Mouse (Mus musculus): ENCODE results near the gene Shroom3. TPM values are rescaled to one million over a fixed set of nuclear protein-coding genes. Genes with fewer than 3 reads are reported as not detected.

Shroom3 gene
- polyA plus RNA-seq, 1 experiment, result 0.38 TPM

DNA sequence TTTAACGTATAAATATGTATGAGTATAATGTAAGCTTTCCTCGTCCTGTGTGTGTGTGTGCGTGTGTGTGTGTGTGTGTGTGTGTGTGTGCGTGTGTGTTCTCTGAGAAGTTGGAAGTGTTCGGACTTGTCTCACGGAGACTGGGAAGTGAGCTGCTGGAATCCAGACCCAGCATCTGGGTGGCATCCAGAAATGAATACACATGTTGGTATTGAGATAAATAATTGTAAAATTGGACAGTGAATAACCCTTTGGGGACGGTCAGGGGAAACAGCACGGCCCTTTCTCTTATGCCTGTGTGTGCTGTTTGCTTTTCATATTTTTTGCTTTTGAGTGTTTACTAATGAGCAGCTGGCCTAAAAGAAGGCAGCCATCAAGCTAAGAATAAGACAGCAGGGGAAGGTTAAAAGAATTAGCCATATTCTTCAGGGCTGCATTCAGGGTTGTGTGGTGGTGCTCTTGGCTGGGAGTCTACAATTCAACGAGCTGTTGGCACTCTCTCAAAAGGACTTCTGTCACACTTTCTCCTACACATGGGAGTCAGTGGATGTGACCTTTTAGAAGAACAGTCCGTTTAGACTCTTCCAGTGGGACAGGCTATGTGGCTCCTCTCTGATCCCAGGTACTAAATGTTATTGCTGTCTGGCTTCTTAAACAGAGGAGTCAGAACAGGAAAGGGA, 11.2 kb downstream of the Shroom3 start:
- no peak overlapping the region for H3K4me3 ChIP-seq (replicated peaks)
- TF ChIP-seq FLI1 (IDR thresholded peaks at IDR 0.05; ENCODE audit: low read length) (no peak), GATA1 (IDR thresholded peaks at IDR 0.05; ENCODE audit: borderline replicate concordance, low read length) (no peak)
- peaks cover 3% of the 10 kb centered on the region for H3K27me3 ChIP-seq (replicated peaks)
- H3K9me3 ChIP-seq, result peaks cover 8% of the 10 kb centered on the region
- H3K4me1 ChIP-seq, result no peaks in the 10 kb centered on the region
- H3K36me3 ChIP-seq (replicated peaks; ENCODE audit: low read length), result no peaks in the 10 kb centered on the region

DNA sequence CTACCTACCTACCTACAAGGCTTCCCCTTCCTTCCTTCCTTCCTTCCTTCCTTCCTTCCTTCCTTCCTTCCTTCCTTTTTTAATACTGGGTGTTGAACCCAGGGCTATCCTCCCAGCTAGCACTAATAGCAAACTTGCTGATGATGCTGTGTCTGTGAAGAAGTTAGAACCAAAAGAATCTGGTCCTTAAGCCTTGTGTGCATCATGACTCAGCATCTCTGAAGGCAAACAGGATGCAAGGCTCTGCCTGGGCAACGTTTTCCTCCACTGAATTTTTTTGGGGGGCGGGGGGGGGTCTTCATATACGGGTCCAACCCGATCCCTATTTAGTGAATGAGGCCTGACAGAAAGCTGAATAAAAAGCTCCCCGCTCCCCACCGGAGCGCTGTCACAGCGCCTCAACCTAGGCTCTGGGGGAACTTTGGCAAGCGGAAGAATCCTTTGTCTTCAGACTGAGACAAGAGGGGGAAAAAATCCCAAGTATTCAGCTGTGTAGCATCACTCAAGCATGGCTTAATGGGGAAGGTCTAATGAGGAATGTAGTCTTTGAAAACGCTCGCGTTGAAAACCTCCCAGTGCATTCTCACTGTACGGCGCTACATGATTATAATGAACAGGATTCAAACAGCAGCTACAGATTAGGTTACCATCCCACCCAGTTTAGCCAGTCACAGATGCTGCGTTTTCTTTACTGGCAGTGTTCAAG, 15.0 kb downstream of the Shroom3 start:
- TF ChIP-seq FLI1 (IDR thresholded peaks at IDR 0.05; ENCODE audit: low read length) (no peak), GATA1 (IDR thresholded peaks at IDR 0.05; ENCODE audit: borderline replicate concordance, low read length) (no peak)
- Histone ChIP-seq H3K27me3 (replicated peaks) (peaks cover 6% of the 10 kb centered on the region), H3K4me1 (no peaks in the 10 kb centered on the region), H3K4me3 (replicated peaks) (no peak overlapping the region), H3K36me3 (replicated peaks; ENCODE audit: low read length) (no peaks in the 10 kb centered on the region), H3K9me3 (peaks cover 5% of the 10 kb centered on the region)

DNA sequence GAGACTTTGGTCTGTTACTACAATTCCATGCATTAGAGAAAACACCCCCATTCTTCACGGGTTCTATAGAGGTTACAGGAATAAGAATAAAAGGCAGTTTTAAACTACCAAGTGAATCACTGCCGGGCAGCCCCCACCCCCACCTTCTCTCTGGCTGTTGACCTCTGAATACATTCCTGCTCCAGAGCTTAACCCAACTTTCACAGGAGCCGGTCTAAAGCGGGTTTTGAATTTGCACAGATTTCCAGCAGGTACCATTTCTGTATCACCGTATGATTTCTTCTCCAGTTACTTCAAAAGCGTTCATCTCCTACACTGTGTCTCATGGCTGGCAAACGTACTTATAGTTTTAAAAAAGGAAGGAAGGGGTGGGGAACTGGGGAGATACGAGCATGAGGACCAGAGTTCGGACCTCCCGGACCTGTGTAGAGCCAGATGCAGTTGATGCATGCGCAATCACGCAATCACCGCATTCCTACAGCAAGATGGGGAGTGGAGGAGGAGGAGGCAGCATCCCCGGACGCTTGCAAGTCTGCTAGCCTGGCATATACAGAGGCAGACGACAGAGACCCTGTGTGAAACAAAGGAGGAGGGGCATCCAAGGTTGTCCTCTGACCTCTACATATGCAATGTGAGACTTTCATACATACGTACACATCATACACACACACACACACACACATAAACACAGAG, 15.7 kb downstream of the Shroom3 start:
- no peaks in the 10 kb centered on the region for H3K36me3 ChIP-seq (replicated peaks; ENCODE audit: low read length)
- no peak overlapping the region for H3K4me3 ChIP-seq (replicated peaks)
- 0 out of 2 replicates have a peak, but pooled peaks cover under 1% of the 10 kb centered on the region for H3K9me3 ChIP-seq
- TF ChIP-seq GATA1 (IDR thresholded peaks at IDR 0.05; ENCODE audit: borderline replicate concordance, low read length) (no peak), FLI1 (IDR thresholded peaks at IDR 0.05; ENCODE audit: low read length) (no peak)
- H3K27me3 ChIP-seq (replicated peaks), result peaks cover 6% of the 10 kb centered on the region
- H3K4me1 ChIP-seq, result no peaks in the 10 kb centered on the region

DNA sequence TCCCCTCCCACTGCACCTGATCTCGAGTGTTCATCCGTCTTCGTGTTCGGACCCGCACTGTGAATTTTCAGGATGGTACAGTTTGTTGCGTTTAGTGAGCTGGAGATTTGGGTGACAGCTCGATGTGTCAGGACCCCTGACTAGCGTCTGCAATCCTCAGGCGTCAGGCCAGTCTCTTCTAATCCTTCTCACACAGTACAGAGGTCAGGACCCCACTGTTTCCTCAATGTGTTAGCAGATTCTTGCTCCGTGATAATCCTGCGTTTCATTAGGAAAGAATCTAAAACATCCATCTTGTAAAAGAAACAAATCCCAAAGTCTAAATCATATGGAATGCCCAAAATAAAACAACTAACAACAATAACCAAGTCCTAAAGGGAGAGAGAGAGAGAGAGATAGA, 18.5 kb downstream of the Shroom3 start:
- no peak overlapping the region for H3K4me3 ChIP-seq (replicated peaks)
- peaks cover 6% of the 10 kb centered on the region for H3K27me3 ChIP-seq (replicated peaks)
- TF ChIP-seq GATA1 (IDR thresholded peaks at IDR 0.05; ENCODE audit: borderline replicate concordance, low read length) (no peak), FLI1 (IDR thresholded peaks at IDR 0.05; ENCODE audit: low read length) (no peak)
- H3K4me1 ChIP-seq, result no peaks in the 10 kb centered on the region
- H3K36me3 ChIP-seq (replicated peaks; ENCODE audit: low read length), result no peaks in the 10 kb centered on the region
- peaks cover 4% of the 10 kb centered on the region; the same call in 1 of the 2 replicates for H3K9me3 ChIP-seq

DNA sequence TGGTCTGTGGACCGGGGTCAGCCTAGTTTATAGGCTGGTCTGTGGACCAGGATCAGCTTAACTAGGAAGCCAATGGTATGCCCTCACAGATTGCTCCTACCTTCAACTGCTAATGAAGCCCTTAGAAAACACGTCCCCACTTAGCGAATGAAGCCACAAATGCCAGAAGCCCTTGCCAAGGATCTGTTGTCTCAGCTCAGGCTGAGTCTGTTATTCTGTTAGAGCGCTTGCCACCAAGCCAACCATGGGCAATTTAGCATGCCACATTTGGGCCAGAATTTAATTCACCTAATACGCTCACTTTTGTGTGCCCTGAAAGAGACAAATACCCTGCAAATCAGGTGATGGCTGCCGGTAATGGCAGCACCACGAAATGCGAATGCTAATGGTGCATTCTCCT, 20.4 kb downstream of the Shroom3 start:
- Histone ChIP-seq H3K36me3 (replicated peaks; ENCODE audit: low read length) (no peaks in the 10 kb centered on the region), H3K9me3 (peaks cover 4% of the 10 kb centered on the region; the same call in 1 of the 2 replicates), H3K4me1 (no peaks in the 10 kb centered on the region), H3K27me3 (replicated peaks) (peaks cover 6% of the 10 kb centered on the region), H3K4me3 (replicated peaks) (no peak overlapping the region)
- TF ChIP-seq GATA1 (IDR thresholded peaks at IDR 0.05; ENCODE audit: borderline replicate concordance, low read length) (no peak), FLI1 (IDR thresholded peaks at IDR 0.05; ENCODE audit: low read length) (no peak)

DNA sequence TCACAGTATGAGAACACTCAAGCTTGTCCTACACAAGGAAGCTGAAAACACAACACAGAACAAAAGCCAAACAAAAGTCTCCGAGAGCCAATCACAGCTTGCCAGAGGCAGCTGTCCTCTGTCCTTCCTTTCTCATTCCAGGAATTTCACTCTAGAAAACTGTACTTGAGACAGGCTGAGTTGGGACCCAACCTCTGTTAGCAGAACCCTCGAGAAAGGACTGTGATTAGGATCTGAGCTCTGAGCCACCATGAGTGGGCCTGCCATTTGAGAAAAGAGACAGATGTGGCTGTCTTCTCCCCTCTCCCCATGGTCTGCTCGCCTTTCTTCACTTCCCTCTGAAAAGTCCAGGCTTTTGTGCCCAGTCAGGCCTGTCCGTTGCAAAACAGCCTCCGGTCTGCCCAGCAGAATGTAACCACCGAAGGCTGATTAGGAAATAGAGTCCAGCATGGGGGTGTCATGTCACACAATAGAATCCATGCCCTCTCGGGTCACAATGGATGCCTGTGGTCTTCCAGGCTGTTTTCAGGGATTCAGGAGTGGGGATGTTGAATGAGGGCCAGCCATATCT, 24.8 kb downstream of the Shroom3 start:
- no peaks in the 10 kb centered on the region for H3K4me1 ChIP-seq
- H3K27me3 ChIP-seq (replicated peaks), result no peaks in the 10 kb centered on the region
- no peaks in the 10 kb centered on the region for H3K36me3 ChIP-seq (replicated peaks; ENCODE audit: low read length)
- peaks cover 4% of the 10 kb centered on the region; the same call in 1 of the 2 replicates for H3K9me3 ChIP-seq
- TF ChIP-seq FLI1 (IDR thresholded peaks at IDR 0.05; ENCODE audit: low read length) (no peak), GATA1 (IDR thresholded peaks at IDR 0.05; ENCODE audit: borderline replicate concordance, low read length) (no peak)
- no peak overlapping the region for H3K4me3 ChIP-seq (replicated peaks)

DNA sequence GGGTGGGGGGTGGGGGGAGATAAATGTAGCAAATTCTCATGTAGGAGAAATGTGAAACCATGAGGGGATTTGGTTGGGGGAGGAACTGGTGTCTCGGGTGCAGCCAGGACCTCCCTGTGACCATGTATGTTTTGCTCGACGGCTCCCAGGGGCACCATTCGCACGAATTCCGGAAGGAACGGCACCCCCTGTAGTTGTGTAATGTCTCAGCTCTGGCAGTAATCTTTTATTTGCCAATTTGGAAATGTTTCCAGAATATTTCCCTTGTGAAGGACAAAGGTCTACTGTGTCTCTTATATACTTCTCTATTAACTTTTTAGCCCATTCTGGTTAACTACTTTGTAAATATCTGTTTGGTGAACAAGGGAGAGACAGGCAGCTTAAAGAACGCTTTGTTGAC, 27.5 kb downstream of the Shroom3 start:
- TF ChIP-seq FLI1 (IDR thresholded peaks at IDR 0.05; ENCODE audit: low read length), result no peak
- no peak for TF ChIP-seq GATA1 (IDR thresholded peaks at IDR 0.05; ENCODE audit: borderline replicate concordance, low read length)
- H3K36me3 ChIP-seq (replicated peaks; ENCODE audit: low read length), result no peaks in the 10 kb centered on the region

DNA sequence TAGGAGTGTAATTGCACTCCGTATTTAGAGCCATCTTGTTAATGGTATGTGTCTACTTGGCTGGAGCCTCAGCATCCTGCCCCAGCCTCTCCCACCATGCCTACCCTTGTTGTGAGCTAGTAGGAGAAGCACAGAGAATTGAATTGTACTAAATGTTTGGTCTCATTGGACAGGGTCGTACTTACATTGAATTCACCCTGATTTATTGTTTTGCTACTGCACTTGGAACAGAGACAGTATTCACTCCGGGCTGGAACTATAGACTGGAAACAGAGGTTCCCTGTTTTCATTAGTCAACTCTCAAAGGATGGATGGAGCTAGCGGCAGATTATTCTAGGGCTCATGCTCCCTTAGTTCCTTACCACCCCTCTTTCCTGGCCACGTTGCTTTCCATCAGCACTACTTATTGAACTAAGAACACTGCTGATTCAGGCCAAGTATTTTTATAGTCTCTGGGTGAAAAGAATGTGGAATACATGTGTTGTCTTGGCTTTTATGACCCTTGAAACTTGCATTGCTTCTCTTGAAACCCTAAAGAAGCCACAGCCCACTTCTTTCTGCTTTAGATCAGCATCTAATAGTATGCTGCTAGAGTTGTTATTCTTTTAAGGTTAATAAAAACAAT, 28.5 kb downstream of the Shroom3 start:
- Histone ChIP-seq H3K4me1 (no peaks in the 10 kb centered on the region), H3K9me3 (no peaks in the 10 kb centered on the region), H3K4me3 (replicated peaks) (no peak overlapping the region), H3K27me3 (replicated peaks) (no peaks in the 10 kb centered on the region), H3K36me3 (replicated peaks; ENCODE audit: low read length) (no peaks in the 10 kb centered on the region)
- TF ChIP-seq FLI1 (IDR thresholded peaks at IDR 0.05; ENCODE audit: low read length) (no peak), GATA1 (IDR thresholded peaks at IDR 0.05; ENCODE audit: borderline replicate concordance, low read length) (no peak)

More for the DNA sequence above, 27.5 kb downstream of the Shroom3 start:
- Histone ChIP-seq H3K9me3 (no peaks in the 10 kb centered on the region), H3K4me3 (replicated peaks) (no peak overlapping the region), H3K4me1 (no peaks in the 10 kb centered on the region), H3K27me3 (replicated peaks) (no peaks in the 10 kb centered on the region)

DNA sequence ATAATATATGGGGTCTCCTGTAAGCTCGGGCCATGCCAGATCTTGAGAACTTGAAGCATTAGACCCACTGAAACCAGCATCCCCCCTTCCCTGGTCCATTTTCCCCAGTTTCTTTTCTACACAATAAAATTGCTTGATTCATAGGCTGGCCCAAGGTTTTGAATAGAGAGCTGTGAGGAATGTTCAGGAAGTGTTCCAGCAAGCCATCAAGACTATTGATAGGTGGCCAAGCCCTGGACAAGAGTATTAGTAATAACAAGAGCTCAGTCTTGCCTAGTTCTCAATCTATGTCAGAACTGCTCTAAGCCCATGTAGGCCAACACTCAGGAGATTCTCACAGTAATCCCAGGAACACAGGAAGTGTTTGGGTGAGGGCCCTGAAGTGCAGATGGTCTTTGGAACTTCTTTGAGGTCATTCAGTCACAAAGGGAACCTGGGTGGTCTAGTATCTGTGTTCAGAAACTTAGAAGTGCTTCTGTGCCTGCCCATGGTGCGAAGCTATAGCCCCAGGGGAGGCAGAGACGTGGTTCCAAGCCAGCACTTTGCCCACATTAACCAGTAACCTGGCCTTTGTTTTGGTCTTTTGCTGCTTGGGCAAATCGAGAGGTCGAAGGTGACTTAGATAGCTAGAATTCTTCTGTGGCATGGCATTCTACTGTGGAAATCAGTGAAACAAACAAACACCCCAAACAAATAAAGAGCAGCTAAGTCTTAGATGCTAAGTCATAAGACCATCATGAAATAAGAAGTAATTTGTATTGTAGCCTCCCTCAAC, 29.6 kb downstream of the Shroom3 start:
- no peaks in the 10 kb centered on the region for H3K9me3 ChIP-seq
- TF ChIP-seq GATA1 (IDR thresholded peaks at IDR 0.05; ENCODE audit: borderline replicate concordance, low read length) (no peak), FLI1 (IDR thresholded peaks at IDR 0.05; ENCODE audit: low read length) (no peak)
- no peak overlapping the region for H3K4me3 ChIP-seq (replicated peaks)

More for the DNA sequence above, 29.6 kb downstream of the Shroom3 start:
- H3K4me1 ChIP-seq, result no peaks in the 10 kb centered on the region
- H3K36me3 ChIP-seq (replicated peaks; ENCODE audit: low read length), result no peaks in the 10 kb centered on the region
- no peaks in the 10 kb centered on the region for H3K27me3 ChIP-seq (replicated peaks)
